Mouse (Mus musculus) heart, adult 9 months (tissue): ENCODE measurements around the gene Gpsm3.

ENCODE experiments used
- DNase-seq, 2 experiments: peaks; one replicate each; pipeline ENCODE4 v3.0.0; 2022; ENCODE audit warnings: low spot score in 2 of 2

The Gpsm3 gene

DNA sequence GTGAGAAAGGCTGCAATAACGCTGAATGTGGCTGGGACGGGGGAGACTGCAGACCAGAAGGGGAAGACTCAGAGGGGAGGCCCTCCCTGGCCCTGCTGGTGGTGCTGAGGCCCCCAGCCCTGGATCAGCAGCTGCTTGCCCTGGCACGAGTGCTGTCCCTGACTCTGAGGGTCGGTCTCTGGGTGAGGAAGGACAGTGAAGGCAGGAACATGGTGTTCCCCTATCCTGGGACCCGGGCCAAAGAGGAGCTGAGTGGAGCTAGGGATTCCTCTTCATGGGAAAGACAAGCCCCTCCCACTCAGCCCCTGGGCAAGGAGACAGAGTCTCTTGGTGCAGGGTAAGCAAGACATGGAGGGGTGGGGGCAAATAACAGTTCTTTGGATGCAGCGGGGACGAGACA, 6.2 kb upstream of the Gpsm3 start:
- DNase-seq, result no peak

DNA sequence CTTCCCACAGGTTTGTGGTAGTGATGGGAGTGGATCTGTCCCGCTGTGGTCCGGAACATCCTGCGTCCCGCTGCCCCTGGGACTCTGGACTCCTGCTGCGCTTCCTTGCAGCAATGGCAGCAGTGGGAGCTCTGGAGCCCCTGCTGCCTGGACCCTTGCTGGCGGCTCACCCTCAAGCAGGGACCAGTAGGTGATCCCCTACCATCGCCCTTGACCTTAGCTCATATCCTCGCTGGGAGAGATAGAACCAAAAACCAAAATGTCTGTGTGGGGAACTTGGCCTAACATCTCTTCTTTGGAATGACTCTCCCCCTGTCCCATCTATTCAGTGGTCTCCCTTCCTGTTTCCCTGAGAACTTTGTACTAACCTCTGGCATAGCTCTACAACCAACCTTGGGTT, 5.8 kb upstream of the Gpsm3 start:
- DNase-seq, result no peak

- DNase-seq, result no peak
These were observed 4.5 kb upstream of the Gpsm3 start for GRCm38 (mm10) chr17:34585121-34585520.

DNA sequence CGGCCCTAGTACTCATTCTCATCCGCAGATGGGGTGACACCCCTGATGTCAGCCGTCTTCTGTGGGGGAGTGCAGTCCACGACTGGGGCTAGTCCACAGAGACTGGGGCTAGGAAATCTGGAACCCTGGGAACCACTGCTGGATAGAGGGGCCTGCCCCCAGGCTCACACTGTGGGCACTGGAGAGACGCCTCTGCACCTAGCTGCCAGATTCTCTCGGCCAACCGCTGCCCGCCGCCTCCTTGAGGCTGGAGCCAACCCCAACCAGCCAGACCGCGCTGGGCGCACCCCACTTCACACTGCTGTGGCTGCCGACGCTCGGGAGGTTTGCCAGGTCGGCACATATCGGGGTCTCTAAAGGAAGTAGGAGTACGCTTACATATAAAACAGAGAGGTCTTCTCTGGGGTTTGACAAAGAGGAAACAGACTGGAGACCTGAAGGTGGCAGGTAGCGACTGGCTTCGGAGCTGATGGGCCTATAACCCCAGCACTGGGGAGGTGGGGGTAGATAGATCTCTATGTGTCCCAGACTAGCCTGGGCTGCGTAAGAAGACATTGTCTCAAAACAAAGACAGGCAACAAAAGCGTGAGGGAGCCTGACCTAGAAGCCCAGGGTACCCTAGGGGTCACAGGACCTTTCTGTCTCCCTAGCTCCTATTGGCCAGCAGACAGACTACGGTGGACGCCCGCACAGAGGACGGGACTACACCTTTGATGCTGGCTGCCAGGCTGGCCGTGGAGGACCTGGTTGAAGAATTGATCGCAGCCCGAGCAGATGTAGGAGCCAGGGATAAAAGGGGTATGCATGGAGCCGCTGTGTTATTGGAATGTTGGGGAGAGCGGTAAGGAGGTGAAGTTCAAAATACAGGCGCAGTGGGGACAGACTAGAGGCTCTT, 3.5 kb upstream of the Gpsm3 start:
- DNase-seq, result no peak

GRCm38 (mm10) chr17:34586796-34587422, 2.7 kb upstream of the Gpsm3 start:
- peak; percentile 83 to 87 for DNase-seq

GRCm38 (mm10) chr17:34587423-34587811, 2.2 kb upstream of the Gpsm3 start:
- DNase-seq, result peak; percentile 98

DNA sequence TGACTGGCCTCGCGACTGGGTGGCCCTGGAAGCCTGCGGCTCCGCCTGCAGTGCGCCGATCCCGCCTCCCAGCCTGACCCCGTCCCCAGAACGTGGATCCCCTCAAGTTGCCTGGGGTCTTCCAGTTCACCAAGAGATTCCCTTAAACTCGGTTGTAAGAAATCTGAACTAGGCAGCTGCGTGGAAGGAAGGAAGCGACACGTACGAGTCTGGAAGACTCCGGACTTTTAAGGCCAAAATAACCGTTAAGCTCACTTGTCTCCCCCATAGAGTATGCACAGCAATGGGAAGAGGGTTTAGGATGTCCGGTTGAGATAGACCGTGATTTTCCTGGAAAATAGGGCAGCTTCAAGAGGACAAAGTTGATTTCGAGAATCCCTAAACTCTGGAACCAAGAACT, 1.8 kb upstream of the Gpsm3 start:
- DNase-seq, result no peak

- no peak for DNase-seq
These were observed 839 bp upstream of the Gpsm3 start for GRCm38 (mm10) chr17:34588767-34589166.

- no peak for DNase-seq
These were observed 400 bp upstream of the Gpsm3 start for GRCm38 (mm10) chr17:34589206-34589605.

GRCm38 (mm10) chr17:34590154-34590987, 765 bp downstream of the Gpsm3 start:
- peak in 1 of 2 experiments; percentile 41 for DNase-seq

- DNase-seq, result peak in 1 of 2 experiments; percentile 50
These were observed 1.7 kb downstream of the Gpsm3 start, which contains the start of gene Pbx2 for GRCm38 (mm10) chr17:34591029-34591993. Pbx2 (plus strand) TSS chr17:34591266.

- DNase-seq, result peak; percentile 82
These were observed 2.4 kb downstream of the Gpsm3 start for GRCm38 (mm10) chr17:34591994-34592375.

- peak in 1 of 2 experiments; percentile 49 for DNase-seq
These were observed 3.3 kb downstream of the Gpsm3 start for GRCm38 (mm10) chr17:34592581-34593549.

GRCm38 (mm10) chr17:34593752-34594525, 4.3 kb downstream of the Gpsm3 start:
- DNase-seq, result no peak

GRCm38 (mm10) chr17:34596098-34596497, 6.5 kb downstream of the Gpsm3 start:
- no peak for DNase-seq

- DNase-seq, result no peak
These were observed 8.0 kb downstream of the Gpsm3 start, which contains the start of gene Ager for GRCm38 (mm10) chr17:34597566-34598095. Ager (plus strand) TSS chr17:34597862.

GRCm38 (mm10) chr17:34599891-34600290, 10.3 kb downstream of the Gpsm3 start:
- no peak for DNase-seq

DNA sequence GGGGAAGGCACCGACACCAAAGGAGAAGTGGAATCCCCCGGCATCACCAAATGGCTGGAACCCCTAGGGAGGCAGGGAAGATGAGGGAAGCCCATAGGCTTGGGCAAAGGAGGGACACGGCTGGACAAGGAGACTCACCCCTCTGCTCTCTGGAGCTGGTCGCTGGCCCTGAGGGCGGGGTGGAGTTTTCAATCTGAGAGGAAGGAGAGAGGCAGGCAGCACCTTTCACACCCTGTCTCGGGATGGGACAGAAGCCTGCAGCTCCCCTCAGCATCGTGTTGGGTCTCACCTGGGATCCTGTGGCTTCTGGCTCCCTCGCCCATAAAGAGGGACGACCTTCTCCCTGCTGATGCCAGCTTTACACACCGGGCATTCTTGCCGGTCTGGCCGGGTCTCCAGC, 12.2 kb downstream of the Gpsm3 start:
- DNase-seq, result no peak
